Mouse (Mus musculus) MEL (cell line): Measurements from ENCODE around the gene Mrnip. TPM values are rescaled to one million over a fixed set of nuclear protein-coding genes. Genes with fewer than 3 reads are reported as not detected.

Experiments
- DNase-seq: peaks from one replicate; pipeline ENCODE4 v3.0.0; 2011; ENCODE audit warnings: low read depth, low spot score
- H3K27ac ChIP-seq: 2 replicates; pipeline ENCODE4 v1.5.1; 2012; ENCODE audit warnings: low read depth, mild to moderate bottlenecking, control low read depth, low read length, moderate library complexity; ENCODE audit not compliant: control insufficient read depth
- H3K27me3 ChIP-seq, 2 experiments: fragments of 150-350 bp in 1 of 2; sonication (generic) in 1 of 2; 2 replicates each; pipeline ENCODE4 v1.6.1; 2012; ENCODE audit warnings: low read length in 2 of 2, mild to moderate bottlenecking in 2 of 2, improper control_type of control experiment in 1 of 2, moderate library complexity in 1 of 2; ENCODE audit not compliant: insufficient read depth in 2 of 2, control insufficient read depth in 1 of 2
- H3K36me3 ChIP-seq, 2 experiments: 2 replicates each; pipeline ENCODE4 v1.6.1; 2012 to 2014; ENCODE audit warnings: low read length in 2 of 2, improper control_type of control experiment in 1 of 2, inconsistent platforms in 1 of 2, mild to moderate bottlenecking in 1 of 2; ENCODE audit not compliant: insufficient read depth in 2 of 2, control insufficient read depth in 1 of 2
- H3K4me1 ChIP-seq, 2 experiments: fragments of 150-350 bp in 1 of 2; sonication (generic) in 1 of 2; 2 replicates each; pipeline ENCODE4 v1.6.1; 2012; ENCODE audit warnings: low read length in 2 of 2, improper control_type of control experiment in 1 of 2, mild to moderate bottlenecking in 1 of 2; ENCODE audit not compliant: insufficient read depth in 2 of 2, control insufficient read depth in 1 of 2
- H3K4me3 ChIP-seq, 2 experiments: fragments of 150-350 bp in 1 of 2; sonication (generic) in 1 of 2; 2 replicates each; pipeline ENCODE4 v1.5.1; 2012; ENCODE audit warnings: low read depth in 2 of 2, low read length in 2 of 2, mild to moderate bottlenecking in 2 of 2, moderate library complexity in 2 of 2, control low read depth in 1 of 2, improper control_type of control experiment in 1 of 2; ENCODE audit not compliant: control insufficient read depth in 1 of 2, insufficient read depth in 1 of 2
- H3K79me2 ChIP-seq: 2 replicates; pipeline ENCODE4 v1.6.1; 2012; ENCODE audit warnings: mild to moderate bottlenecking, low read length, moderate library complexity; ENCODE audit not compliant: control insufficient read depth, poor library complexity, insufficient read depth
- H3K9ac ChIP-seq: 2 replicates; pipeline ENCODE4 v1.6.1; 2012; ENCODE audit warnings: low read depth, mild to moderate bottlenecking, control low read depth, low read length, moderate library complexity; ENCODE audit not compliant: control insufficient read depth, poor library complexity, severe bottlenecking
- H3K9me3 ChIP-seq: fragments of 150-350 bp; sonication (generic); replicated peaks from 2 replicates; pipeline ENCODE4 v1.6.1; 2012; ENCODE audit warnings: mild to moderate bottlenecking, low read length, improper control_type of control experiment, moderate library complexity; ENCODE audit not compliant: insufficient read depth
- BHLHE40 ChIP-seq: IDR thresholded peaks from 2 replicates; pipeline ENCODE4 v1.6.1; 2012; ENCODE audit warnings: low read depth, mild to moderate bottlenecking, inconsistent platforms, low read length, improper control_type of control experiment, borderline replicate concordance
- CHD1 ChIP-seq: IDR thresholded peaks from 2 replicates; pipeline ENCODE4 v1.6.1; 2012; ENCODE audit warnings: low read depth, mild to moderate bottlenecking, inconsistent platforms, low read length, improper control_type of control experiment
- CHD2 ChIP-seq: IDR thresholded peaks from 2 replicates; pipeline ENCODE4 v1.6.1; 2011; ENCODE audit warnings: low read length, improper control_type of control experiment
- CTCF ChIP-seq, 3 experiments: IDR thresholded peaks in 2 of 3; conservative IDR thresholded peaks in 1 of 3; 2 replicates each; pipeline ENCODE4 v1.5.1; 2011 to 2012; ENCODE audit warnings: low read length in 3 of 3, low read depth in 2 of 3, mild to moderate bottlenecking in 2 of 3, improper control_type of control experiment in 1 of 3, inconsistent platforms in 1 of 3, mixed read lengths in 1 of 3, moderate library complexity in 1 of 3; ENCODE audit not compliant: control insufficient read depth in 1 of 3, insufficient read depth in 1 of 3, poor library complexity in 1 of 3, severe bottlenecking in 1 of 3
- E2F4 ChIP-seq: IDR thresholded peaks from 2 replicates; pipeline ENCODE4 v1.6.1; 2011; ENCODE audit warnings: low read depth, low read length, improper control_type of control experiment, borderline replicate concordance
- EP300 ChIP-seq, 2 experiments: IDR thresholded peaks; 2 replicates each; pipeline ENCODE4 v1.6.1; 2011; ENCODE audit warnings: improper control_type of control experiment in 2 of 2, low read length in 2 of 2, low read depth in 1 of 2, mild to moderate bottlenecking in 1 of 2
- ETS1 ChIP-seq: IDR thresholded peaks from 2 replicates; pipeline ENCODE4 v1.6.1; 2012; ENCODE audit warnings: low read depth, mild to moderate bottlenecking, inconsistent platforms, low read length, improper control_type of control experiment, moderate library complexity
- GABPA ChIP-seq: IDR thresholded peaks from 2 replicates; pipeline ENCODE4 v1.6.1; 2012; ENCODE audit warnings: low read depth, mild to moderate bottlenecking, inconsistent platforms, low read length, improper control_type of control experiment, moderate library complexity
- GATA1 ChIP-seq: IDR thresholded peaks from 2 replicates; pipeline ENCODE4 v1.6.1; 2011; ENCODE audit warnings: low read depth, low read length, improper control_type of control experiment
- HCFC1 ChIP-seq: IDR thresholded peaks from 2 replicates; pipeline ENCODE4 v1.6.1; 2012; ENCODE audit warnings: low read depth, mild to moderate bottlenecking, inconsistent platforms, low read length, improper control_type of control experiment, moderate library complexity
- JUND ChIP-seq: IDR thresholded peaks from 2 replicates; pipeline ENCODE4 v1.6.1; 2011; ENCODE audit warnings: low read depth, mild to moderate bottlenecking, improper control_type of control experiment, low read length
- KAT2A ChIP-seq: conservative IDR thresholded peaks from 2 replicates; pipeline ENCODE4 v1.6.1; 2012; ENCODE audit warnings: low read depth, low read length, improper control_type of control experiment, inconsistent platforms
- MAFK ChIP-seq: IDR thresholded peaks from 2 replicates; pipeline ENCODE4 v1.6.1; 2011; ENCODE audit warnings: low read depth, mild to moderate bottlenecking, low read length, improper control_type of control experiment, borderline replicate concordance
- MAX ChIP-seq: IDR thresholded peaks from 2 replicates; pipeline ENCODE4 v1.6.1; 2011; ENCODE audit warnings: low read length, improper control_type of control experiment
- MAZ ChIP-seq: IDR thresholded peaks from 2 replicates; pipeline ENCODE4 v1.6.1; 2012; ENCODE audit warnings: low read depth, mild to moderate bottlenecking, inconsistent platforms, low read length, improper control_type of control experiment
- MEF2A ChIP-seq: IDR thresholded peaks from 2 replicates; pipeline ENCODE4 v1.6.1; 2014; ENCODE audit warnings: low read depth, mild to moderate bottlenecking, inconsistent platforms, low read length, improper control_type of control experiment; ENCODE audit not compliant: poor library complexity, insufficient replicate concordance, severe bottlenecking; ENCODE audit errors: extremely low read depth
- MXI1 ChIP-seq: IDR thresholded peaks from 2 replicates; pipeline ENCODE4 v1.6.1; 2011; ENCODE audit warnings: mild to moderate bottlenecking, low read depth, low read length, improper control_type of control experiment
- MYB ChIP-seq: IDR thresholded peaks from 2 replicates; pipeline ENCODE4 v1.6.1; 2011; ENCODE audit warnings: mild to moderate bottlenecking, low read depth, low read length, improper control_type of control experiment
- MYC ChIP-seq: IDR thresholded peaks from 2 replicates; pipeline ENCODE4 v1.6.1; 2011; ENCODE audit warnings: low read depth, mild to moderate bottlenecking, low read length, improper control_type of control experiment, moderate library complexity
- NELFE ChIP-seq: IDR thresholded peaks from 2 replicates; pipeline ENCODE4 v1.6.1; 2011; ENCODE audit warnings: low read depth, low read length, improper control_type of control experiment
- NRF1 ChIP-seq: IDR thresholded peaks from 2 replicates; pipeline ENCODE4 v1.6.1; 2014; ENCODE audit warnings: low read depth, mild to moderate bottlenecking, inconsistent platforms, low read length, improper control_type of control experiment, moderate library complexity; ENCODE audit not compliant: poor library complexity, insufficient read depth, severe bottlenecking
- POLR2A ChIP-seq, 2 experiments: IDR thresholded peaks; 2 replicates each; pipeline ENCODE4 v1.6.1; 2011 to 2012; ENCODE audit warnings: low read length in 2 of 2, mild to moderate bottlenecking in 2 of 2, control low read depth in 1 of 2, improper control_type of control experiment in 1 of 2, low read depth in 1 of 2, moderate library complexity in 1 of 2; ENCODE audit not compliant: control insufficient read depth in 1 of 2, insufficient read depth in 1 of 2, poor library complexity in 1 of 2
- POLR2AphosphoS2 ChIP-seq: IDR thresholded peaks from 2 replicates; pipeline ENCODE4 v1.6.1; 2011; ENCODE audit warnings: low read length, improper control_type of control experiment
- POLR2AphosphoS5 ChIP-seq: IDR thresholded peaks from 2 replicates; pipeline ENCODE4 v1.6.1; 2012; ENCODE audit warnings: low read depth, borderline replicate concordance, mild to moderate bottlenecking, inconsistent platforms, low read length, moderate library complexity, mixed read lengths
- RAD21 ChIP-seq: IDR thresholded peaks from 2 replicates; pipeline ENCODE4 v1.6.1; 2011; ENCODE audit warnings: mild to moderate bottlenecking, low read depth, low read length, improper control_type of control experiment
- RCOR1 ChIP-seq: IDR thresholded peaks from 2 replicates; pipeline ENCODE4 v1.6.1; 2012; ENCODE audit warnings: low read depth, mild to moderate bottlenecking, inconsistent platforms, low read length, improper control_type of control experiment
- SIN3A ChIP-seq: IDR thresholded peaks from 2 replicates; pipeline ENCODE4 v1.6.1; 2012; ENCODE audit warnings: low read length, improper control_type of control experiment, inconsistent platforms
- SMC3 ChIP-seq: IDR thresholded peaks from 2 replicates; pipeline ENCODE4 v1.6.1; 2011; ENCODE audit warnings: low read depth, low read length, improper control_type of control experiment
- TAL1 ChIP-seq: IDR thresholded peaks from 2 replicates; pipeline ENCODE4 v1.6.1; 2012; ENCODE audit warnings: mild to moderate bottlenecking, inconsistent platforms, low read length, moderate library complexity, mixed read lengths
- TBP ChIP-seq: IDR thresholded peaks from 2 replicates; pipeline ENCODE4 v1.8.0; 2011; ENCODE audit warnings: low read depth, low read length, improper control_type of control experiment
- TCF12 ChIP-seq: IDR thresholded peaks from 2 replicates; pipeline ENCODE4 v1.6.1; 2014; ENCODE audit warnings: low read depth, mild to moderate bottlenecking, inconsistent platforms, low read length, improper control_type of control experiment, moderate library complexity
- UBTF ChIP-seq: IDR thresholded peaks from 2 replicates; pipeline ENCODE4 v1.6.1; 2012; ENCODE audit warnings: low read depth, mild to moderate bottlenecking, inconsistent platforms, low read length, improper control_type of control experiment, moderate library complexity, borderline replicate concordance; ENCODE audit not compliant: insufficient read depth
- USF1 ChIP-seq: IDR thresholded peaks from 2 replicates; pipeline ENCODE4 v1.6.1; 2014; ENCODE audit warnings: low read depth, mild to moderate bottlenecking, inconsistent platforms, low read length, improper control_type of control experiment, moderate library complexity
- USF2 ChIP-seq, 2 experiments: IDR thresholded peaks; 2 replicates each; pipeline ENCODE4 v1.6.1; 2011 to 2012; ENCODE audit warnings: improper control_type of control experiment in 2 of 2, low read length in 2 of 2, borderline replicate concordance in 1 of 2, inconsistent platforms in 1 of 2, low read depth in 1 of 2, mild to moderate bottlenecking in 1 of 2; ENCODE audit not compliant: insufficient read depth in 1 of 2
- ZC3H11A ChIP-seq: IDR thresholded peaks from 2 replicates; pipeline ENCODE4 v1.6.1; 2012; ENCODE audit warnings: low read depth, mild to moderate bottlenecking, inconsistent platforms, low read length, improper control_type of control experiment
- ZMIZ1 ChIP-seq: IDR thresholded peaks from 2 replicates; pipeline ENCODE4 v1.6.1; 2012; ENCODE audit warnings: low read depth, mild to moderate bottlenecking, inconsistent platforms, low read length, improper control_type of control experiment, moderate library complexity
- ZNF384 ChIP-seq: IDR thresholded peaks from 2 replicates; pipeline ENCODE4 v1.6.1; 2012; ENCODE audit warnings: low read depth, mild to moderate bottlenecking, inconsistent platforms, low read length, improper control_type of control experiment
- polyA plus RNA-seq, 2 experiments: library from polyadenylated mRNA; stranded (reverse) in 1 of 2; unstranded in 1 of 2; fragments of >175 nt in 1 of 2; fragments of >200 nt in 1 of 2; gene quantifications; 2 replicates each; pipeline versions ENCODE4 v1.2.1 to v1.2.4; 2012; ENCODE audit warnings: low replicate concordance in 2 of 2, low read depth in 1 of 2; ENCODE audit not compliant: insufficient read length in 2 of 2, insufficient read depth in 1 of 2, missing spikeins in 1 of 2
- total RNA-seq: library from RNA; depleted of rRNA; stranded (reverse); fragments of 300-350 nt; gene quantifications from 2 replicates; pipeline ENCODE4 v1.2.3, GENCODE M21; 2012

The Mrnip gene
- total and polyA plus RNA-seq, 3 experiments, result 8.6 to 10.6 TPM; not detected in 1

GRCm38 (mm10) chr11:50210101-50210504 lies 35.9 kb downstream of the Mrnip start:
- Histone ChIP-seq H3K36me3 (peaks cover 12 to 24% of the 10 kb centered on the region in 2 experiments), H3K4me1 (peaks cover 12 to 33% of the 10 kb centered on the region in 2 experiments), H3K4me3 (peak overlapping the region; percentile 71 to 94), H3K9me3 (no peaks in the 10 kb centered on the region), H3K79me2 (peaks cover 31% of the 10 kb centered on the region), H3K27ac (peak overlapping the region; percentile 50), H3K9ac (peak overlapping the region; percentile 89), H3K27me3 (no peaks in the 10 kb centered on the region)
- DNase-seq, result peak; percentile 98
- no peak for TF ChIP-seq SMC3
- TF ChIP-seq MXI1, result no peak; the same call in none of the 2 replicates
- TF ChIP-seq JUND, result no peak
- TF ChIP-seq E2F4, result no peak
- TF ChIP-seq MYC, result peak; percentile 72; the same call in 1 of the 2 replicates
- TF ChIP-seq CHD2, result peak; percentile 56
- 0 out of 2 replicates have a peak, but pooled peaks have one; percentile 27 for TF ChIP-seq ZMIZ1
- TF ChIP-seq RCOR1, result no peak
- peak; percentile 92 for TF ChIP-seq MAZ
- TF ChIP-seq MAX, result peak; percentile 80
- TF ChIP-seq HCFC1, result peak; percentile 78
- TF ChIP-seq CTCF (IDR thresholded peaks at IDR 0.05 in 2 of 3, conservative IDR thresholded peaks at IDR 0.05 in 1 of 3; ENCODE audit: control insufficient read depth in 1 of 3, insufficient read depth in 1 of 3, low read depth in 2 of 3, low read length in 3 of 3, poor library complexity in 1 of 3, severe bottlenecking in 1 of 3), result no peak
- TF ChIP-seq RAD21, result no peak
- TF ChIP-seq ZNF384, result no peak
- peak in 1 of 2 experiments; percentile 31; a peak in 1 of 4 replicates for TF ChIP-seq EP300 (IDR thresholded peaks at IDR 0.05; ENCODE audit: low read depth in 1 of 2, low read length in 2 of 2)
- TF ChIP-seq KAT2A, result no peak; the same call in 1 of the 2 replicates
- no peak for TF ChIP-seq MAFK
- TF ChIP-seq GABPA, result no peak
- no peak for TF ChIP-seq POLR2AphosphoS5
- no peak for TF ChIP-seq USF2 (IDR thresholded peaks at IDR 0.05; ENCODE audit: borderline replicate concordance in 1 of 2, insufficient read depth in 1 of 2, low read depth in 1 of 2, low read length in 2 of 2)
- peak; percentile 33; the same call in 1 of the 2 replicates for TF ChIP-seq TCF12
- TF ChIP-seq UBTF, result peak; percentile 75; the same call in 1 of the 2 replicates
- no peak for TF ChIP-seq ZC3H11A
- no peak for TF ChIP-seq MEF2A
- peak; percentile 98 for TF ChIP-seq SIN3A
- TF ChIP-seq TAL1, result no peak
- no peak for TF ChIP-seq POLR2AphosphoS2
- TF ChIP-seq NELFE, result no peak
- no peak for TF ChIP-seq TBP
- 0 out of 2 replicates have a peak, but pooled peaks have one; percentile 17 for TF ChIP-seq MYB
- TF ChIP-seq GATA1, result no peak
- TF ChIP-seq USF1, result no peak
- no peak for TF ChIP-seq POLR2A (IDR thresholded peaks at IDR 0.05; ENCODE audit: control insufficient read depth in 1 of 2, insufficient read depth in 1 of 2, low read depth in 1 of 2, low read length in 2 of 2, poor library complexity in 1 of 2)
- TF ChIP-seq ETS1, result peak; percentile 70
- TF ChIP-seq CHD1, result 0 out of 2 replicates have a peak, but pooled peaks have one; percentile 47
- no peak for TF ChIP-seq NRF1
- no peak for TF ChIP-seq BHLHE40
